Comparison of ENCODE assay signal across 31 mouse cellular contexts in the genomic region with DNA sequence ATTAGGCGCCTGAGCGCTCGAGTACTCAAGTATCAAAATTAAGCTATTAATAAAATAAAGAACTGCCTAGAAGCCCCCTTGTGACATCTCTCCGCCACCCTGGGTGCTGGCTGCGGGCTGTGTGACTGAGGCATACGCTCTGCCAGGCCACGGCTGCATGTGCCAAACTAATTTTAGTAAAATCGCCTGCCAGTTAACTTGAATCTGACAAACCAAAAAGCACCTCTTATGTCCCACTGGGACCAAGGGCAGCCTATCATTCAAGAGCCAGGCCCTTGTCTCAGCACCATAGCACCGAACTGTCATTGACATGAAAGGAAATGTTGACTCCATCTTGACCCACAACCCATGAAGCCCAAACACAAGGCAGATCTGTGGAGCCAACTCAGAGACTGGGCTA. TPM values are rescaled to one million over a fixed set of nuclear protein-coding genes. Genes with fewer than 3 reads are reported as not detected.
DNase-seq lines count a peak whose midpoint lies in the region; ATAC-seq and TF ChIP-seq lines count a peak whose summit lies in the region.
"Had no signal": no experiment of that assay in that cellular context is flagged by ENCODE, and none has a peak within 500 bp of the region (broad histone marks: within the 10 kb centered on the region; RNA-seq: fewer than 3 reads in every experiment).

No protein-coding gene starts in this region.

- peaks cover 64% of the 10 kb centered on the region for H3K36me3 ChIP-seq in forebrain, embryonic 15.5 days
- H3K36me3 ChIP-seq in forebrain, embryonic 11.5 days (ENCODE audit: control insufficient read depth, insufficient read depth, low read length), result peaks cover 9% of the 10 kb centered on the region; the same call in 1 of the 2 replicates

- H3K9me3 ChIP-seq in forebrain, embryonic 15.5 days, result no peaks in the 10 kb centered on the region
- H3K9me3 ChIP-seq in forebrain, embryonic 11.5 days (ENCODE audit: control insufficient read depth, low read length), result no peaks in the 10 kb centered on the region
- H3K9me3 ChIP-seq: embryonic facial prominence, embryonic 10.5 days; embryonic facial prominence, embryonic 15.5 days; heart, embryonic 12.5 days; intestine, embryonic 15.5 days; limb, embryonic 10.5 days; limb, embryonic 15.5 days; liver, embryonic 13.5 days; megakaryocyte, embryonic 14.5 days; stomach, embryonic 15.5 days had no signal

- TF ChIP-seq POLR2A in cerebellum, adult 2 months (IDR thresholded peaks at IDR 0.05; ENCODE audit: borderline replicate concordance, insufficient read depth, low read length), result no peak
- TF ChIP-seq POLR2A in olfactory bulb, adult 2 months (IDR thresholded peaks at IDR 0.05; ENCODE audit: insufficient read depth, low read depth, low read length), result no peak

- intact Hi-C loops in left cerebral cortex, postnatal 4 days (cut with DNase I), result no loop called here

- peaks cover 45% of the 10 kb centered on the region for H3K4me1 ChIP-seq in cerebellum, adult 2 months (ENCODE audit: control insufficient read depth, insufficient read depth, low read length)
- peaks cover 8% of the 10 kb centered on the region for H3K4me1 ChIP-seq in forebrain, embryonic 15.5 days
- no peaks in the 10 kb centered on the region for H3K4me1 ChIP-seq in forebrain, embryonic 11.5 days (replicated peaks; ENCODE audit: control insufficient read depth, insufficient read depth, low read length)
- H3K4me1 ChIP-seq in olfactory bulb, adult 2 months (ENCODE audit: control insufficient read depth, insufficient read depth, low read length), result peaks cover 26% of the 10 kb centered on the region
- H3K4me1 ChIP-seq: embryonic facial prominence, embryonic 10.5 days; embryonic facial prominence, embryonic 15.5 days; heart, embryonic 12.5 days; intestine, embryonic 15.5 days; limb, embryonic 10.5 days; limb, embryonic 15.5 days; liver, embryonic 13.5 days; stomach, embryonic 15.5 days had no signal

- 0 out of 2 replicates have a peak overlapping the region, but pooled peaks have one; percentile 16 for H3K9ac ChIP-seq in forebrain, embryonic 15.5 days (replicated peaks)
- H3K9ac ChIP-seq in forebrain, embryonic 11.5 days (ENCODE audit: low read length), result no peak overlapping the region
- H3K9ac ChIP-seq: embryonic facial prominence, embryonic 15.5 days; heart, embryonic 12.5 days; intestine, embryonic 15.5 days; limb, embryonic 15.5 days; liver, embryonic 13.5 days; stomach, embryonic 15.5 days had no signal

- H3K4me3 ChIP-seq in cerebellum, adult 2 months (replicated peaks; ENCODE audit: insufficient read depth, low read depth, low read length), result no peak overlapping the region
- no peak overlapping the region for H3K4me3 ChIP-seq in forebrain, embryonic 15.5 days
- H3K4me3 ChIP-seq in forebrain, embryonic 11.5 days (ENCODE audit: low read depth, low read length), result no peak overlapping the region
- H3K4me3 ChIP-seq in olfactory bulb, adult 2 months (ENCODE audit: insufficient read depth, low read depth, low read length), result no peak overlapping the region
- H3K4me3 ChIP-seq: embryonic facial prominence, embryonic 10.5 days; embryonic facial prominence, embryonic 15.5 days; heart, embryonic 12.5 days; intestine, embryonic 15.5 days; layer of hippocampus, adult 2 months; limb, embryonic 10.5 days; limb, embryonic 15.5 days; liver, embryonic 13.5 days; megakaryocyte, embryonic 14.5 days; stomach, embryonic 15.5 days had no signal

- TF ChIP-seq CTCF in cerebellum, adult 2 months (IDR thresholded peaks at IDR 0.05; ENCODE audit: borderline replicate concordance, insufficient read depth, low read depth, low read length), result no peak
- no peak for TF ChIP-seq CTCF in olfactory bulb, adult 2 months (IDR thresholded peaks at IDR 0.05; ENCODE audit: insufficient read depth, low read depth, low read length)

- H3K27me3 ChIP-seq in cerebellum, adult 2 months (ENCODE audit: control insufficient read depth, insufficient read depth, low read length), result no peaks in the 10 kb centered on the region
- H3K27me3 ChIP-seq in forebrain, embryonic 15.5 days, result no peaks in the 10 kb centered on the region
- no peaks in the 10 kb centered on the region for H3K27me3 ChIP-seq in forebrain, embryonic 11.5 days (ENCODE audit: control insufficient read depth, insufficient read depth, low read length)
- H3K27me3 ChIP-seq: embryonic facial prominence, embryonic 15.5 days; heart, embryonic 12.5 days; intestine, embryonic 15.5 days; limb, embryonic 15.5 days; liver, embryonic 13.5 days; megakaryocyte, embryonic 14.5 days; Patski; stomach, embryonic 15.5 days had no signal

- no peak overlapping the region for H3K4me2 ChIP-seq in forebrain, embryonic 15.5 days (replicated peaks)
- H3K4me2 ChIP-seq in forebrain, embryonic 11.5 days (ENCODE audit: low read depth, low read length, severe bottlenecking), result no peak overlapping the region
- H3K4me2 ChIP-seq: embryonic facial prominence, embryonic 15.5 days; heart, embryonic 12.5 days; intestine, embryonic 15.5 days; limb, embryonic 15.5 days; liver, embryonic 13.5 days; stomach, embryonic 15.5 days had no signal

- peak; percentile 62 to 73 for DNase-seq in cerebellum, adult 2 months
- DNase-seq in cerebellum, postnatal 4 days (ENCODE audit: low spot score in 2 of 2), result no peak
- DNase-seq in forebrain, embryonic 11.5 days (ENCODE audit: low spot score), result no peak
- DNase-seq in left cerebral cortex, postnatal 4 days, result peak; percentile 30
- no peak for DNase-seq in left cerebral cortex, adult 9 months (ENCODE audit: low spot score in 2 of 2)
- DNase-seq in left cerebral cortex, adult 11 months (ENCODE audit: low spot score), result no peak
- DNase-seq: adrenal gland, postnatal 14 days; gastrocnemius, postnatal 25 days; kidney, adult 2 months; kidney, postnatal 36 days; liver, embryonic 13.5 days; lung, adult 18-20 months; lung, postnatal 4 days; midbrain, embryonic 14.5 days; retina, postnatal 1 day; right cerebral cortex, postnatal 14 days; thymus, postnatal 25 days had no signal

- ATAC-seq in forebrain, embryonic 15.5 days (replicated peaks), result no peak
- no peak for ATAC-seq in forebrain, embryonic 11.5 days (replicated peaks; ENCODE audit: low FRiP score)
- ATAC-seq: hindbrain, postnatal 0 days; intestine, embryonic 15.5 days; lung, postnatal 0 days; Patski had no signal

- H3K27ac ChIP-seq in cerebellum, adult 2 months (ENCODE audit: insufficient read depth, low read length), result peak overlapping the region; percentile 57; the same call in 1 of the 2 replicates
- 0 out of 2 replicates have a peak overlapping the region, but pooled peaks have one; percentile 23 for H3K27ac ChIP-seq in forebrain, embryonic 15.5 days (replicated peaks)
- H3K27ac ChIP-seq in forebrain, embryonic 11.5 days (ENCODE audit: low read depth, low read length), result no peak overlapping the region
- H3K27ac ChIP-seq in olfactory bulb, adult 2 months (ENCODE audit: insufficient read depth, low read depth, low read length), result peak overlapping the region; percentile 18; the same call in 1 of the 2 replicates
- H3K27ac ChIP-seq: embryonic facial prominence, embryonic 10.5 days; embryonic facial prominence, embryonic 15.5 days; hindbrain, postnatal 0 days; intestine, embryonic 15.5 days; layer of hippocampus, adult 2 months; limb, embryonic 10.5 days; limb, embryonic 15.5 days; liver, embryonic 13.5 days; stomach, embryonic 15.5 days had no signal

- 14% methylated on average over 9 of the region's 9 CpGs for WGBS in cerebellum, adult 2 months
- 36% methylated on average over 9 of the region's 9 CpGs for WGBS in forebrain, embryonic 15.5 days
- 77% methylated on average over 9 of the region's 9 CpGs for WGBS in forebrain, embryonic 11.5 days
- WGBS in olfactory bulb, adult 2 months, result 23% methylated on average over 9 of the region's 9 CpGs

RNA-seq across cellular contexts. Expression of a gene that starts 10.2 kb away (rescaled TPM):
- 119 and 127 TPM in 2 replicates for polyA plus RNA-seq in cerebellum, adult 2 months (2012; rRNA removed)
- polyA plus RNA-seq in forebrain, embryonic 15.5 days (2015; fragmentation: Nextera tagmentation; extraction: Ambion mirVana), result 94.0 and 99.1 TPM in 2 replicates
- polyA plus RNA-seq in forebrain, embryonic 11.5 days (2014; fragmentation: Nextera tagmentation; extraction: Ambion mirVana), result 51.8 and 52.1 TPM in 2 replicates
- total RNA-seq in left cerebral cortex, postnatal 4 days (2021), result 10 to 100 TPM; 81.4 to 81.6 TPM
- 131 TPM in 1 of 2 replicates, not detected in the other for polyA plus RNA-seq in olfactory bulb, adult 2 months (2012; ENCODE audit: insufficient read depth, insufficient read length, low replicate concordance, missing spikeins)

RNA-seq across cellular contexts. Expression of a gene that starts 14.2 kb away (rescaled TPM):
- polyA plus RNA-seq in cerebellum, adult 2 months (2012; rRNA removed), result 43.6 and 47.0 TPM in 2 replicates
- polyA plus RNA-seq in forebrain, embryonic 15.5 days (2015; fragmentation: Nextera tagmentation; extraction: Ambion mirVana), result 45.3 and 51.7 TPM in 2 replicates
- polyA plus RNA-seq in forebrain, embryonic 11.5 days (2014; fragmentation: Nextera tagmentation; extraction: Ambion mirVana), result 16.2 and 16.9 TPM in 2 replicates
- 10 to 100 TPM; 80.6 to 85.3 TPM for total RNA-seq in left cerebral cortex, postnatal 4 days (2021)
- 107 TPM in 1 of 2 replicates, not detected in the other for polyA plus RNA-seq in olfactory bulb, adult 2 months (2012; ENCODE audit: insufficient read depth, insufficient read length, low replicate concordance, missing spikeins)

Comparison
In these comparisons a context has a peak if more than half of its experiments do, and no peak if none do; other contexts are left out.
1. DNase-seq: peak in cerebellum, adult 2 months (2 of 2) and left cerebral cortex, postnatal 4 days (single experiment); none in cerebellum, postnatal 4 days (0 of 2), forebrain, embryonic 11.5 days (single experiment), left cerebral cortex, adult 9 months (0 of 2) and left cerebral cortex, adult 11 months (single experiment).